Mouse (Mus musculus): ENCODE measurements around the gene Slc39a13. TPM values are rescaled to one million over a fixed set of nuclear protein-coding genes. Genes with fewer than 3 reads are reported as not detected.

The Slc39a13 gene
- polyA plus RNA-seq, 1 experiment from 2014 or later: 36.1 TPM

- Histone ChIP-seq H3K36me3 (no peaks in the 10 kb centered on the region), H3K9me3 (replicated peaks) (no peaks in the 10 kb centered on the region), H3K9ac (no peak overlapping the region), H3K4me3 (no peak overlapping the region), H3K4me2 (replicated peaks) (no peak overlapping the region), H3K27me3 (no peaks in the 10 kb centered on the region), H3K27ac (no peak overlapping the region), H3K4me1 (peaks cover 3% of the 10 kb centered on the region)
- 78% methylated on average over 6 of the region's 6 CpGs for WGBS
- no peak for ATAC-seq (ENCODE audit: low FRiP score)
These were observed 40.2 kb upstream of the Slc39a13 start for GRCm38 (mm10) chr2:91110429-91110828.

GRCm38 (mm10) chr2:91109807-91110385, 39.7 kb upstream of the Slc39a13 start:
- 94% methylated on average over 5 of the region's 5 CpGs for WGBS
- ATAC-seq (ENCODE audit: low FRiP score): no peak
- no peak overlapping the region for H3K4me3 ChIP-seq
- H3K9ac ChIP-seq: no peak overlapping the region
- no peaks in the 10 kb centered on the region for H3K9me3 ChIP-seq (replicated peaks)
- H3K27ac ChIP-seq: no peak overlapping the region
- no peaks in the 10 kb centered on the region for H3K36me3 ChIP-seq
- no peaks in the 10 kb centered on the region for H3K27me3 ChIP-seq
- no peaks in the 10 kb centered on the region for H3K4me1 ChIP-seq
- no peak overlapping the region for H3K4me2 ChIP-seq (replicated peaks)

GRCm38 (mm10) chr2:91109241-91109640, 39.0 kb upstream of the Slc39a13 start:
- ATAC-seq (ENCODE audit: low FRiP score): no peak

GRCm38 (mm10) chr2:91108156-91108555, 37.9 kb upstream of the Slc39a13 start:
- Histone ChIP-seq H3K4me2 (replicated peaks) (no peak overlapping the region), H3K9me3 (replicated peaks) (no peaks in the 10 kb centered on the region), H3K4me3 (no peak overlapping the region), H3K4me1 (no peaks in the 10 kb centered on the region), H3K36me3 (no peaks in the 10 kb centered on the region), H3K27me3 (no peaks in the 10 kb centered on the region), H3K27ac (no peak overlapping the region), H3K9ac (no peak overlapping the region)
- 91% methylated on average over 3 of the region's 3 CpGs for WGBS
- no peak for ATAC-seq (ENCODE audit: low FRiP score)

More at GRCm38 (mm10) chr2:91109241-91109640, 39.0 kb upstream of the Slc39a13 start:
- WGBS: 91% methylated on average over 5 of the region's 5 CpGs
- no peak overlapping the region for H3K27ac ChIP-seq
- H3K36me3 ChIP-seq: no peaks in the 10 kb centered on the region
- H3K27me3 ChIP-seq: no peaks in the 10 kb centered on the region
- H3K4me2 ChIP-seq (replicated peaks): no peak overlapping the region
- H3K9ac ChIP-seq: no peak overlapping the region
- H3K4me1 ChIP-seq: no peaks in the 10 kb centered on the region
- H3K9me3 ChIP-seq (replicated peaks): no peaks in the 10 kb centered on the region
- H3K4me3 ChIP-seq: no peak overlapping the region

- Histone ChIP-seq H3K36me3 (no peaks in the 10 kb centered on the region), H3K9me3 (replicated peaks) (no peaks in the 10 kb centered on the region), H3K27ac (no peak overlapping the region), H3K27me3 (no peaks in the 10 kb centered on the region), H3K4me2 (replicated peaks) (no peak overlapping the region), H3K4me3 (no peak overlapping the region), H3K4me1 (no peaks in the 10 kb centered on the region), H3K9ac (no peak overlapping the region)
- 20% methylated on average over 7 of the region's 7 CpGs for WGBS
- ATAC-seq (ENCODE audit: low FRiP score): peak; percentile 73; the same call in 1 of the 2 replicates
These were observed 31.0 kb upstream of the Slc39a13 start for GRCm38 (mm10) chr2:91101124-91101740.

- 87% methylated on average over 2 of the region's 2 CpGs for WGBS
- no peak overlapping the region for H3K27ac ChIP-seq
- H3K4me3 ChIP-seq: no peak overlapping the region
These were observed 27.9 kb upstream of the Slc39a13 start for GRCm38 (mm10) chr2:91098156-91098555.

GRCm38 (mm10) chr2:91097015-91097414, 26.8 kb upstream of the Slc39a13 start:
- no peak for ATAC-seq (ENCODE audit: low FRiP score)
- Histone ChIP-seq H3K36me3 (no peaks in the 10 kb centered on the region), H3K27ac (no peak overlapping the region), H3K9ac (no peak overlapping the region), H3K9me3 (replicated peaks) (no peaks in the 10 kb centered on the region), H3K27me3 (no peaks in the 10 kb centered on the region), H3K4me3 (no peak overlapping the region), H3K4me2 (replicated peaks) (no peak overlapping the region), H3K4me1 (no peaks in the 10 kb centered on the region)
- 80% methylated on average over 10 of the region's 10 CpGs for WGBS

More at GRCm38 (mm10) chr2:91098156-91098555, 27.9 kb upstream of the Slc39a13 start:
- no peaks in the 10 kb centered on the region for H3K27me3 ChIP-seq
- H3K9me3 ChIP-seq (replicated peaks): no peaks in the 10 kb centered on the region
- H3K4me2 ChIP-seq (replicated peaks): no peak overlapping the region
- no peak overlapping the region for H3K9ac ChIP-seq
- no peaks in the 10 kb centered on the region for H3K4me1 ChIP-seq
- no peaks in the 10 kb centered on the region for H3K36me3 ChIP-seq
- no peak for ATAC-seq (ENCODE audit: low FRiP score)

GRCm38 (mm10) chr2:91096524-91096923, 26.3 kb upstream of the Slc39a13 start:
- H3K9ac ChIP-seq: no peak overlapping the region
- no peaks in the 10 kb centered on the region for H3K4me1 ChIP-seq
- no peak overlapping the region for H3K4me3 ChIP-seq
- no peak overlapping the region for H3K4me2 ChIP-seq (replicated peaks)
- WGBS: 72% methylated on average over 14 of the region's 14 CpGs
- no peaks in the 10 kb centered on the region for H3K27me3 ChIP-seq
- no peaks in the 10 kb centered on the region for H3K36me3 ChIP-seq
- H3K9me3 ChIP-seq (replicated peaks): no peaks in the 10 kb centered on the region
- ATAC-seq (ENCODE audit: low FRiP score): no peak
- no peak overlapping the region for H3K27ac ChIP-seq

- Histone ChIP-seq H3K36me3 (no peaks in the 10 kb centered on the region), H3K4me3 (no peak overlapping the region), H3K4me1 (no peaks in the 10 kb centered on the region), H3K9ac (no peak overlapping the region), H3K27me3 (no peaks in the 10 kb centered on the region), H3K9me3 (replicated peaks) (no peaks in the 10 kb centered on the region), H3K4me2 (replicated peaks) (no peak overlapping the region), H3K27ac (no peak overlapping the region)
- no peak for ATAC-seq (ENCODE audit: low FRiP score)
- 76% methylated on average over 6 of the region's 6 CpGs for WGBS
These were observed 20.6 kb upstream of the Slc39a13 start for GRCm38 (mm10) chr2:91090827-91091226.

- Histone ChIP-seq H3K9ac (no peak overlapping the region), H3K36me3 (no peaks in the 10 kb centered on the region), H3K27me3 (no peaks in the 10 kb centered on the region), H3K4me2 (replicated peaks) (no peak overlapping the region), H3K27ac (no peak overlapping the region), H3K4me1 (no peaks in the 10 kb centered on the region), H3K4me3 (no peak overlapping the region), H3K9me3 (replicated peaks) (no peaks in the 10 kb centered on the region)
- ATAC-seq (ENCODE audit: low FRiP score): no peak
- WGBS: 84% methylated on average over 6 of the region's 6 CpGs
These were observed 20.0 kb upstream of the Slc39a13 start for GRCm38 (mm10) chr2:91090208-91090607.

- no peak overlapping the region for H3K4me3 ChIP-seq
- H3K27ac ChIP-seq: no peak overlapping the region
- ATAC-seq (ENCODE audit: low FRiP score): no peak
- no peaks in the 10 kb centered on the region for H3K4me1 ChIP-seq
- H3K27me3 ChIP-seq: no peaks in the 10 kb centered on the region
- H3K9me3 ChIP-seq (replicated peaks): no peaks in the 10 kb centered on the region
- no peak overlapping the region for H3K4me2 ChIP-seq (replicated peaks)
- no peak overlapping the region for H3K9ac ChIP-seq
- WGBS: 83% methylated on average over 9 of the region's 9 CpGs
- H3K36me3 ChIP-seq: no peaks in the 10 kb centered on the region
These were observed 18.8 kb upstream of the Slc39a13 start for GRCm38 (mm10) chr2:91088987-91089386.

GRCm38 (mm10) chr2:91087453-91087852, 17.2 kb upstream of the Slc39a13 start:
- Histone ChIP-seq H3K4me2 (replicated peaks) (no peak overlapping the region), H3K27me3 (no peaks in the 10 kb centered on the region), H3K36me3 (no peaks in the 10 kb centered on the region), H3K9me3 (replicated peaks) (no peaks in the 10 kb centered on the region), H3K4me1 (no peaks in the 10 kb centered on the region), H3K9ac (no peak overlapping the region), H3K4me3 (no peak overlapping the region), H3K27ac (no peak overlapping the region)
- 88% methylated on average over 9 of the region's 9 CpGs for WGBS
- ATAC-seq (ENCODE audit: low FRiP score): no peak
